Mouse (Mus musculus): ENCODE measurements around the gene Mrpl12. TPM values are rescaled to one million over a fixed set of nuclear protein-coding genes. Genes with fewer than 3 reads are reported as not detected.
"Not testable (repeated sequence)": the region's sequence is repeated elsewhere in the genome, so short reads cannot be mapped to it uniquely, and the experiment has no call there.

Mrpl12 gene
- polyA plus RNA-seq, 1 experiment from 2014 or later: 232 TPM

DNA sequence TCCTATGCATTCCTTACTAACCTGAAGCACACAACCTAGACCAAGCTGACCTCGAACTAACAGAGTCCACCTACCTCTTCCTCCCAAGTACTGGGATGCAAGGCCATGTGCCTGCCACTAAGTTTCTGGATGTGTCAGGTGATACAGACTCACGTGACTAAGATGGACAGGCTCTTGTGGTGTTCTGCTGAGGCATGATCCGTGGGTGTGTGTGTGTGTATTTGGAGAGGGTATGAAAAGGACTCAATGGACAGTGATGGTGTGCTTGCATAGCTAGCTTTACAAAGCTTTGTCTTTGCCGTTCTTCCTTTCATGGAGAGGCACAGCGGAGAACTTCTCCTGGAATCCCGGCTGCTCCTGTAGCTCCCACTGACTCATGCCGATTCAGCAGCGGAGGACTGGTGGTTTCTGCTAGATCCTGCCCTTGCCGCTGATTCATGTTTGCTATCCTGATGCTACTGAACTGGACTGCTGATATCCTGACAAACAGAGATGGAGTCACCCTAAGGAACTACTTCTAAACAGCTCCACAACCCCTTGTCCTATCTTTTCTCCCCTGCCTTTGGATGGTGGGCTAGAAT, 24.0 kb downstream of the Mrpl12 start:
- H3K27me3 ChIP-seq (ENCODE audit: control insufficient read depth, insufficient read depth, low read length): no peaks in the 10 kb centered on the region
- H3K4me3 ChIP-seq (ENCODE audit: low read depth, low read length): no peak overlapping the region
- H3K4me1 ChIP-seq (ENCODE audit: control insufficient read depth, insufficient read depth, low read length): peaks cover 3% of the 10 kb centered on the region; the same call in 1 of the 2 replicates
- WGBS (ENCODE audit: insufficient replicate concordance): 75% methylated on average over 9 of the region's 9 CpGs
- no peaks in the 10 kb centered on the region for H3K9me3 ChIP-seq (replicated peaks; ENCODE audit: control insufficient read depth, low read length)
- ATAC-seq (replicated peaks; ENCODE audit: insufficient number of reproducible peaks, low FRiP score, low TSS enrichment): no peak
- H3K9ac ChIP-seq (ENCODE audit: low read depth, low read length): no peak overlapping the region
- H3K4me2 ChIP-seq: no peak overlapping the region
- H3K36me3 ChIP-seq (ENCODE audit: control insufficient read depth, insufficient read depth, low read length): no peaks in the 10 kb centered on the region
- no peak overlapping the region for H3K27ac ChIP-seq (ENCODE audit: low read depth, low read length)

DNA sequence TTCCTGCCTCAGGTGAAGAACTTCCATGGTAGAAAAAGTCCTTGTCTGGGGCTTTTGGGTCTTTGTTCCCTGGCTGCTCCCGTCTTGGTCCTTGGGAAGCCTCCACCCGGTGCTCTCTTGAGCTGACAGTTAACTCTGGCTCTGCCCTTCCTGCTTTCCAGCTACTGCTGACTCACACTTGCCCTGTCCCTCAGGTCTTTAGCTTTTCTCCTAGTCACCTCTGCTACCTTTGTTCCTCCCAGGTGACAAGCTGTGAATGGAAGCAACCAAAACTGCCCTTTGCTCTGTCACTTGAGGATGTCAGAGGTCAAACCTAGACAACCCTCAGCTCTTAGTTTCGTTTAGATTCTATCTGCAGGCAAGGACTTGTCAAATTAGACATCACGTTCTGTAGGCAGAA, 25.5 kb downstream of the Mrpl12 start:
- H3K4me2 ChIP-seq: peak overlapping the region; percentile 67
- H3K27ac ChIP-seq (ENCODE audit: low read depth, low read length): peak overlapping the region; percentile 38; the same call in 1 of the 2 replicates
- ATAC-seq (replicated peaks; ENCODE audit: insufficient number of reproducible peaks, low FRiP score, low TSS enrichment): no peak
- H3K27me3 ChIP-seq (ENCODE audit: control insufficient read depth, insufficient read depth, low read length): no peaks in the 10 kb centered on the region
- H3K9ac ChIP-seq (ENCODE audit: low read depth, low read length): no peak overlapping the region
- 32% methylated on average over 4 of the region's 4 CpGs for WGBS (ENCODE audit: insufficient replicate concordance)
- H3K4me1 ChIP-seq (ENCODE audit: control insufficient read depth, insufficient read depth, low read length): peaks cover 3% of the 10 kb centered on the region; the same call in 1 of the 2 replicates
- H3K9me3 ChIP-seq (replicated peaks; ENCODE audit: control insufficient read depth, low read length): no peaks in the 10 kb centered on the region
- no peak overlapping the region for H3K4me3 ChIP-seq (ENCODE audit: low read depth, low read length)
- no peaks in the 10 kb centered on the region for H3K36me3 ChIP-seq (ENCODE audit: control insufficient read depth, insufficient read depth, low read length)

- H3K9ac ChIP-seq (ENCODE audit: low read depth, low read length): peak overlapping the region; percentile 73
- WGBS (ENCODE audit: insufficient replicate concordance): 6% methylated on average over 16 of the region's 16 CpGs
- H3K27me3 ChIP-seq (ENCODE audit: control insufficient read depth, insufficient read depth, low read length): no peaks in the 10 kb centered on the region
- peaks cover 3% of the 10 kb centered on the region; the same call in 1 of the 2 replicates for H3K4me1 ChIP-seq (ENCODE audit: control insufficient read depth, insufficient read depth, low read length)
- peak overlapping the region; percentile 38; the same call in 1 of the 2 replicates for H3K27ac ChIP-seq (ENCODE audit: low read depth, low read length)
- ATAC-seq (replicated peaks; ENCODE audit: insufficient number of reproducible peaks, low FRiP score, low TSS enrichment): no peak
- H3K4me3 ChIP-seq (ENCODE audit: low read depth, low read length): peak overlapping the region; percentile 36
- H3K4me2 ChIP-seq: peak overlapping the region; percentile 67
- H3K9me3 ChIP-seq (replicated peaks; ENCODE audit: control insufficient read depth, low read length): no peaks in the 10 kb centered on the region
- H3K36me3 ChIP-seq (ENCODE audit: control insufficient read depth, insufficient read depth, low read length): no peaks in the 10 kb centered on the region
These were observed 26.1 kb downstream of the Mrpl12 start for GRCm38 (mm10) chr11:120510375-120511030.

- Histone ChIP-seq H3K9ac (ENCODE audit: low read depth, low read length) (no peak overlapping the region), H3K4me2 (no peak overlapping the region), H3K9me3 (replicated peaks; ENCODE audit: control insufficient read depth, low read length) (no peaks in the 10 kb centered on the region), H3K27ac (ENCODE audit: low read depth, low read length) (no peak overlapping the region), H3K36me3 (ENCODE audit: control insufficient read depth, insufficient read depth, low read length) (no peaks in the 10 kb centered on the region), H3K27me3 (ENCODE audit: control insufficient read depth, insufficient read depth, low read length) (peaks cover 2% of the 10 kb centered on the region; the same call in 1 of the 2 replicates), H3K4me3 (ENCODE audit: low read depth, low read length) (no peak overlapping the region), H3K4me1 (ENCODE audit: control insufficient read depth, insufficient read depth, low read length) (peaks cover 3% of the 10 kb centered on the region; the same call in 1 of the 2 replicates)
- WGBS (ENCODE audit: insufficient replicate concordance): 57% methylated on average over 6 of the region's 6 CpGs
- ATAC-seq (replicated peaks; ENCODE audit: insufficient number of reproducible peaks, low FRiP score, low TSS enrichment): no peak
These were observed 28.5 kb downstream of the Mrpl12 start for GRCm38 (mm10) chr11:120512790-120513453.

DNA sequence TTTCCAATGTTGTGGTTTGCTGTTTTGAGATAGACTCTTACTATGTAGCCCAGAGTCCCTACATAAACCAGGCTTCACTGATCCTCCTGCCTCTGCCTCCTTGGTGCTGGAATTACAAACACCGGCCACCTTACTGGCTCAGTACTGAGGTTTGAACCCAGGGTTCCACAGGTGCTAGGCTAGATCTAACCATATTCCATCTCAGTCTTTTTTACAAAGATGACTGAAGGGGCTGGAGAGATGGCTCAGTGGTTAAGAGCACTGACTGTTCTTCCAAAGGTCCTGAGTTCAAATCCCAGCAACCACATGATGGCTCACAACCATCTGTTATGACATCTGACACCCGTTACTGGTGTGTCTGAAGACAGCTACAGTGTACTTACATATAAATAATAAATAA, 29.8 kb downstream of the Mrpl12 start:
- not testable (repeated sequence) for H3K9me3 ChIP-seq (replicated peaks; ENCODE audit: control insufficient read depth, low read length); H3K4me2 ChIP-seq; ATAC-seq (replicated peaks; ENCODE audit: insufficient number of reproducible peaks, low FRiP score, low TSS enrichment); H3K4me3 ChIP-seq (ENCODE audit: low read depth, low read length); H3K36me3 ChIP-seq (ENCODE audit: control insufficient read depth, insufficient read depth, low read length); H3K9ac ChIP-seq (ENCODE audit: low read depth, low read length); H3K27me3 ChIP-seq (ENCODE audit: control insufficient read depth, insufficient read depth, low read length); H3K4me1 ChIP-seq (ENCODE audit: control insufficient read depth, insufficient read depth, low read length); H3K27ac ChIP-seq (ENCODE audit: low read depth, low read length)
- 83% methylated on average over 2 of the region's 2 CpGs for WGBS (ENCODE audit: insufficient replicate concordance)

DNA sequence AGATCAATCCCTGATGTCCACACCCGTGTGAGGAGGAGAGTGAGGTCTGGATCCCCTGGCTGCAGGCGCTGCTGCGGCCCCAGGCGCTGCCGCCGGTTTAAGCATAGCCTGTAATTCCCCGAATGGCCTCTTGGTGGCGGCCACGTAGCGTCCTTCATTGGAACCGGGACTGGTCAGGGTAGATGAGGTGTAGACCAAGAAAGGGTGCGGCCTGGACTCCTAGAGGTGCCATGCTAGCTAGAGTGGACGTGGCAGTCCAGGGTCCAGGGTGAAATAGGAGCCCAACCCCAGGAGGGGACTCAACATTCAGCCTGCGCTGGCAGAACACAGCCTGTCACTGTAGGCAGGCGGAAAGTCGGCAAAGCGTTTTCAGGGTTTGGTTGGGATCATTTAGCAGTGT, 31.2 kb downstream of the Mrpl12 start:
- H3K27ac ChIP-seq (ENCODE audit: low read depth, low read length): no peak overlapping the region
- no peaks in the 10 kb centered on the region for H3K36me3 ChIP-seq (ENCODE audit: control insufficient read depth, insufficient read depth, low read length)
- H3K9me3 ChIP-seq (replicated peaks; ENCODE audit: control insufficient read depth, low read length): no peaks in the 10 kb centered on the region
- H3K9ac ChIP-seq (ENCODE audit: low read depth, low read length): no peak overlapping the region
- no peaks in the 10 kb centered on the region; the same call in 1 of the 2 replicates for H3K4me1 ChIP-seq (ENCODE audit: control insufficient read depth, insufficient read depth, low read length)
- 0 out of 2 replicates have a peak, but pooled peaks have one; percentile 50 for ATAC-seq (replicated peaks; ENCODE audit: insufficient number of reproducible peaks, low FRiP score, low TSS enrichment)
- no peak overlapping the region for H3K4me3 ChIP-seq (ENCODE audit: low read depth, low read length)
- 19% methylated on average over 17 of the region's 17 CpGs for WGBS (ENCODE audit: insufficient replicate concordance)
- peak overlapping the region; percentile 31; the same call in 1 of the 2 replicates for H3K4me2 ChIP-seq
- peaks cover 2% of the 10 kb centered on the region; the same call in 1 of the 2 replicates for H3K27me3 ChIP-seq (ENCODE audit: control insufficient read depth, insufficient read depth, low read length)

GRCm38 (mm10) chr11:120517147-120517546, 32.7 kb downstream of the Mrpl12 start:
- 83% methylated on average over 4 of the region's 4 CpGs for WGBS (ENCODE audit: insufficient replicate concordance)
- H3K27me3 ChIP-seq (ENCODE audit: control insufficient read depth, insufficient read depth, low read length): peaks cover 2% of the 10 kb centered on the region; the same call in 1 of the 2 replicates
- ATAC-seq (replicated peaks; ENCODE audit: insufficient number of reproducible peaks, low FRiP score, low TSS enrichment): no peak
- H3K4me3 ChIP-seq (ENCODE audit: low read depth, low read length): no peak overlapping the region
- H3K9me3 ChIP-seq (replicated peaks; ENCODE audit: control insufficient read depth, low read length): no peaks in the 10 kb centered on the region
- no peak overlapping the region for H3K4me2 ChIP-seq
- H3K27ac ChIP-seq (ENCODE audit: low read depth, low read length): no peak overlapping the region
- H3K9ac ChIP-seq (ENCODE audit: low read depth, low read length): no peak overlapping the region
- no peaks in the 10 kb centered on the region; the same call in 1 of the 2 replicates for H3K4me1 ChIP-seq (ENCODE audit: control insufficient read depth, insufficient read depth, low read length)
- no peaks in the 10 kb centered on the region for H3K36me3 ChIP-seq (ENCODE audit: control insufficient read depth, insufficient read depth, low read length)

GRCm38 (mm10) chr11:120518027-120518426, 33.6 kb downstream of the Mrpl12 start:
- Histone ChIP-seq H3K27me3 (ENCODE audit: control insufficient read depth, insufficient read depth, low read length) (peaks cover 2% of the 10 kb centered on the region; the same call in 1 of the 2 replicates), H3K4me3 (ENCODE audit: low read depth, low read length) (no peak overlapping the region), H3K9me3 (replicated peaks; ENCODE audit: control insufficient read depth, low read length) (no peaks in the 10 kb centered on the region), H3K4me2 (no peak overlapping the region), H3K9ac (ENCODE audit: low read depth, low read length) (no peak overlapping the region), H3K36me3 (ENCODE audit: control insufficient read depth, insufficient read depth, low read length) (no peaks in the 10 kb centered on the region), H3K4me1 (ENCODE audit: control insufficient read depth, insufficient read depth, low read length) (no peaks in the 10 kb centered on the region; the same call in 1 of the 2 replicates), H3K27ac (ENCODE audit: low read depth, low read length) (no peak overlapping the region)
- no peak for ATAC-seq (replicated peaks; ENCODE audit: insufficient number of reproducible peaks, low FRiP score, low TSS enrichment)
- 66% methylated on average over 6 of the region's 6 CpGs for WGBS (ENCODE audit: insufficient replicate concordance)

Measured in heart, embryonic 11.5 days (tissue).